In the genomic region with DNA sequence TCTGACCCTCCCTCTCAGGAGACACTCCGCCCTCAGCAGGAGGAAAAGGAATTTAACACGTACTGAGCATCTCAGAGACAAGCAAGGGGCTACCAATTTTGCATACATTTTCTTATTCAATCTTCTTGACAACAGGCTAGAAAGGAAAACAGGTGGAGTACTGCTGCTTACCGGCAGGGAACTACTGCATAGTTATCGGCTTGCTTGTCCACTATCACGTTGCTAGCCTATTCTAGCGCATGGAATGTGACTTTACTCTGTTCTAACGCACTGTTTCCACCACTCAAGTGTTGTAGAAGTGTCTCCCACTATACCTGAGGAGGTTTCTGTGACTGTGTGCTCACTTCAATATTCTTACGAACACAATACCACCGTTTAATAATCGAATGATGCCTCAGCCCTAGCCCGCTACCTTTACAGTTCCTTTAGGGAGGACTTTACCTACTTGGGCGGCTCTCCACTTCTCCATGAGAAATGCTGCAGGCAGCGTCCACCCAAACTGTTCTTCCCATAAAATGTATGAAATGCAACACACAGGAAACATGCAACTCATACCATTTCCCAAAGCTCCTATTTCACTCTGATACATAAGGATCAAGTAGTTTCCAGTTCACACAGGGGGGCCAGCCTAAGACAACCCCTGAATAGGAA, we compare ENCODE assay signal across 8 mouse cellular contexts. TPM values are rescaled to one million over a fixed set of nuclear protein-coding genes. Genes with fewer than 3 reads are reported as not detected.
DNase-seq lines count a peak whose midpoint lies in the region; ATAC-seq and TF ChIP-seq lines count a peak whose summit lies in the region.

No protein-coding gene starts in this region.

- H3K4me1 ChIP-seq in bone marrow, adult 2 months (ENCODE audit: control insufficient read depth, insufficient read depth, low read length): peaks cover 2% of the 10 kb centered on the region; the same call in 1 of the 2 replicates
- peaks cover 10% of the 10 kb centered on the region for H3K4me1 ChIP-seq in hindbrain, embryonic 12.5 days
- peaks cover 11% of the 10 kb centered on the region; the same call in 1 of the 2 replicates for H3K4me1 ChIP-seq in limb, embryonic 10.5 days
- H3K4me1 ChIP-seq in midbrain, embryonic 14.5 days (ENCODE audit: control insufficient read depth, insufficient read depth, low read length): peaks cover 9% of the 10 kb centered on the region

- no peaks in the 10 kb centered on the region for H3K27me3 ChIP-seq in hindbrain, embryonic 12.5 days
- no peaks in the 10 kb centered on the region for H3K27me3 ChIP-seq in limb, embryonic 10.5 days (ENCODE audit: low read depth, poor library complexity, severe bottlenecking)
- no peaks in the 10 kb centered on the region for H3K27me3 ChIP-seq in midbrain, embryonic 14.5 days (ENCODE audit: control insufficient read depth, insufficient read depth, low read length)

- no peak for TF ChIP-seq CTCF in bone marrow, adult 2 months (IDR thresholded peaks at IDR 0.05; ENCODE audit: control insufficient read depth, insufficient read depth, low read length)

- no peak for ATAC-seq in hindbrain, embryonic 12.5 days (ENCODE audit: low FRiP score)
- ATAC-seq in midbrain, embryonic 14.5 days (ENCODE audit: low FRiP score, low TSS enrichment): no peak

- H3K36me3 ChIP-seq in hindbrain, embryonic 12.5 days: peaks cover 11% of the 10 kb centered on the region; the same call in 1 of the 2 replicates
- peaks cover 20% of the 10 kb centered on the region for H3K36me3 ChIP-seq in limb, embryonic 10.5 days
- H3K36me3 ChIP-seq in midbrain, embryonic 14.5 days (ENCODE audit: control insufficient read depth, insufficient read depth, low read length): peaks cover 6% of the 10 kb centered on the region; the same call in 1 of the 2 replicates

- no peak for TF ChIP-seq POLR2A in bone marrow, adult 2 months (IDR thresholded peaks at IDR 0.05; ENCODE audit: borderline replicate concordance, control insufficient read depth, low read depth, low read length)

- H3K9me3 ChIP-seq in hindbrain, embryonic 12.5 days (replicated peaks): peaks cover 4% of the 10 kb centered on the region; the same call in 1 of the 2 replicates
- H3K9me3 ChIP-seq in limb, embryonic 10.5 days (replicated peaks): no peaks in the 10 kb centered on the region
- H3K9me3 ChIP-seq in midbrain, embryonic 14.5 days (ENCODE audit: control insufficient read depth, low read length): peaks cover 4% of the 10 kb centered on the region; the same call in 1 of the 2 replicates

- peak; percentile 15 for DNase-seq in gastrocnemius, adult 18-20 months (ENCODE audit: low spot score)
- no peak for DNase-seq in gastrocnemius, postnatal 25 days
- peak; percentile 34 for DNase-seq in fibroblast of lung, adult 2 months (ENCODE audit: low read depth)
- peak; percentile 50 for DNase-seq in limb, embryonic 10.5 days (ENCODE audit: low spot score)
- peak; percentile 72 for DNase-seq in midbrain, embryonic 14.5 days
- DNase-seq in yolk sac, embryonic 10.5 days (ENCODE audit: low spot score): peak; percentile 48

- WGBS in bone marrow, adult 2 months: 8% methylated on average over 13 of the region's 13 CpGs
- WGBS in hindbrain, embryonic 12.5 days: 1% methylated on average over 13 of the region's 13 CpGs
- WGBS in limb, embryonic 10.5 days: 4% methylated on average over 13 of the region's 13 CpGs
- under 1% methylated on average over 13 of the region's 13 CpGs for WGBS in midbrain, embryonic 14.5 days

- H3K4me3 ChIP-seq in bone marrow, adult 2 months (replicated peaks; ENCODE audit: control insufficient read depth, low read depth, low read length): peak overlapping the region; percentile 52
- H3K4me3 ChIP-seq in hindbrain, embryonic 12.5 days: peak overlapping the region; percentile 96
- H3K4me3 ChIP-seq in limb, embryonic 10.5 days: peak overlapping the region; percentile 96
- H3K4me3 ChIP-seq in midbrain, embryonic 14.5 days (replicated peaks; ENCODE audit: low read depth, low read length): peak overlapping the region; percentile 99

- peak overlapping the region; percentile 94 for H3K9ac ChIP-seq in hindbrain, embryonic 12.5 days
- peak overlapping the region; percentile 97 for H3K9ac ChIP-seq in midbrain, embryonic 14.5 days (replicated peaks; ENCODE audit: low read length)

- no peak overlapping the region for H3K27ac ChIP-seq in bone marrow, adult 2 months (ENCODE audit: control insufficient read depth, insufficient read depth, low read depth, low read length, poor library complexity)
- H3K27ac ChIP-seq in hindbrain, embryonic 12.5 days: peak overlapping the region; percentile 98
- peak overlapping the region; percentile 97 for H3K27ac ChIP-seq in limb, embryonic 10.5 days
- peak overlapping the region; percentile 98 for H3K27ac ChIP-seq in midbrain, embryonic 14.5 days (replicated peaks; ENCODE audit: low read depth, low read length)

- H3K4me2 ChIP-seq in hindbrain, embryonic 12.5 days (replicated peaks): peak overlapping the region; percentile 76
- H3K4me2 ChIP-seq in midbrain, embryonic 14.5 days (ENCODE audit: low read length): peak overlapping the region; percentile 75

RNA-seq across cellular contexts. Expression of a gene that starts 1.5 kb away (rescaled TPM):
- total RNA-seq in gastrocnemius, adult 18-20 months (2021): 10 to 100 TPM; 15.2 to 26.0 TPM
- 10 to 100 TPM; 21.8 to 23.3 TPM for total RNA-seq in gastrocnemius, postnatal 25 days (2021)
- polyA plus RNA-seq in bone marrow, adult 2 months (2011; ENCODE audit: insufficient read depth, insufficient read length, low replicate concordance, missing spikeins): 1.4 and 4.3 TPM in 2 replicates
- polyA plus RNA-seq in hindbrain, embryonic 12.5 days (2016; fragmentation: Nextera tagmentation; extraction: Ambion mirVana): 27.8 and 29.1 TPM in 2 replicates
- polyA plus RNA-seq in limb, embryonic 10.5 days (2016; fragmentation: Nextera tagmentation; extraction: Ambion mirVana): 20.4 and 22.7 TPM in 2 replicates
- polyA plus RNA-seq in midbrain, embryonic 14.5 days (2014; fragmentation: Nextera tagmentation; extraction: Ambion mirVana): 25.5 and 30.1 TPM in 2 replicates
